Mouse (Mus musculus): ENCODE measurements around the gene Vmn1r197.
"Not testable (repeated sequence)": the region's sequence is repeated elsewhere in the genome, so short reads cannot be mapped to it uniquely, and the experiment has no call there.

The Vmn1r197 gene

GRCm38 (mm10) chr13:22324289-22324688 is at the start of gene Vmn1r197:
Gene Vmn1r197, plus strand, starts transcription at chr13:22324589.
- no peak for DNase-seq

- DNase-seq, result no peak
These were observed 39.8 kb upstream of the Vmn1r197 start for GRCm38 (mm10) chr13:22284578-22284977.

DNA sequence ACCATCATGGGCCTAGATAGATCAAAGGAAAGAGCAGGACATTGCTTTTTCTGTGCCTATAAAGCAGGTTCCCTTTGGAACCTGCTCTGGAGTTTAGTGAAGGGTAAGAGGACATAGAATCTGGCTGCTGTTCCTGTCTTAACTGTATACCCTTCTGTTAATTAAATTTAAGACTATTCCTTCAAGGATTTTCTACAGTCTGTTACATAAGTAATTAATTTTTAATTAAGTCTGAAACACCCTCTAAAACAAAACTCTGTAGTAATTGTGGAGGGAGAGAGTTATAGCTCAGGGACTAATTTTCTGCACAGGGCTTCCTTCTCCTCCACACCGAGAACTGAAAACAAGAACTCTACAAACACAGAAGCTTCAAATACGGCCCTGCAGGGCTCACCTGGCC is 34.8 kb upstream of the Vmn1r197 start, which contains the start of gene Vmn1r196:
Gene Vmn1r196, plus strand, starts transcription at position 301 of the 400 bp plus-strand sequence.
- no peak for DNase-seq

GRCm38 (mm10) chr13:22308075-22308474 is 16.3 kb upstream of the Vmn1r197 start:
- not testable (repeated sequence) for DNase-seq

- no peak for DNase-seq
These were observed 9.0 kb upstream of the Vmn1r197 start for GRCm38 (mm10) chr13:22315361-22315760.

DNA sequence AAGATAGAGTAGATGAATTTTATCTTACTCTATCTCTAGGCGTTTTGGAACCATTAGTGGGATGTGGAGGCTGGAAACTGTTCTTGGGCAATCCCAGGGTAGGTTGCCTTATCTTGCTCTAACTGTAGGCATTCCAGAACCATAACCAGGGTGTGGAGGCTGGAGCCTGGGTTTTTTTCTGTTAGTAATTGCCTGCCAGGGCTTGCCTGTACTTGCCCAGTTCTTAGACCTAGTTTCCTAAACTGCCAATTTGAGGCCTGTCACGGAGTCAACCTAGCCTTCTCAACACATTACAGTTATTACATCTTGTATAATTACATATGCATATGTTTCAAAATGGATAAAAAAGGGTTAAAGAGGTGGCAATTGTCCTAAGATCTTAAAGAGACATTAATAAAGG is 7.0 kb upstream of the Vmn1r197 start:
- DNase-seq, result no peak

DNA sequence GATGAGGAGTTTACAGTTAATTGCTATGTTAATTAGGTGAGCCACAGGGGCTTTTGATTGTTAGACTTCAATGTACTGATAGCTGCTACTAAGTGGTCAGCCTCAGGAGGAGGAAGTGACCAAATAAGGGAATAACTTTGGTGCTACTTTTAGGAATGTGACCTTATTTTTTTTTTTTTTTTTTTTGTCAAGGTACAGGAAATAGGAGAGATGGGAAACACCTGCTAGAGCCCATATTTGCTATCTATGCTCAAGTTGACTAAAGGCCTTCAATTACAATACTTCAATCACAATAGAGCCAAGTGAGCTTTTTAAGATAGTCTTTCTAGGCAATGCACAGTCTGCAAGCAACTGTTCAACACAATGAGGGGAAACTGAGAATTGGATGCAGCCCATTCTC is 4.3 kb upstream of the Vmn1r197 start:
- DNase-seq, result no peak

- DNase-seq, result no peak
These were observed 8.9 kb downstream of the Vmn1r197 start for GRCm38 (mm10) chr13:22333269-22333668.

GRCm38 (mm10) chr13:22335565-22335964 is 11.2 kb downstream of the Vmn1r197 start:
- no peak for DNase-seq

- DNase-seq, result no peak
These were observed 25.7 kb downstream of the Vmn1r197 start, which contains the start of gene Vmn1r198 for GRCm38 (mm10) chr13:22350064-22350463. Gene Vmn1r198, plus strand, starts transcription at chr13:22350364.

- DNase-seq, result no peak
These were observed 26.4 kb downstream of the Vmn1r197 start for GRCm38 (mm10) chr13:22350813-22351212.

DNA sequence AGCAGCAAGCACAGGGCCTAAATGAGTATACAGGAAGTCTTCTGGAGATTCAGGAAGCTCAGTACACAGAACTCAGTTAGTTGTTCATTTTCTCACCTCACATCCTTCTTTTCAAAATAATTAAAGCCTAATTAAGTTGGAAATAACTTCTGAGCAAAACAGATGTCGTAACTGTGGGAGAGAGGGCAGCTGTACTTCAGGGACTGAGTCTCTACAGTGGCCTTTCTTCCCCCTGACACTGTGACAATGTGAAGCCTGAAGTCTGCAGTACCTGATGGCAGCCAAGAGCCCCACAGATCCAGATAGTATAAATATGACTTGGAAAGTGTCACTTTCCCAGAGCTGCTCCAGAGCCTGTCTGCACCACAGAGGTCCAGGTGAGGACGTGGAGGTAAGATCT is 55.1 kb downstream of the Vmn1r197 start, which contains the start of gene Vmn1r199:
Gene Vmn1r199, plus strand, starts transcription at position 301 of the 400 bp plus-strand sequence.
- no peak for DNase-seq

DNA sequence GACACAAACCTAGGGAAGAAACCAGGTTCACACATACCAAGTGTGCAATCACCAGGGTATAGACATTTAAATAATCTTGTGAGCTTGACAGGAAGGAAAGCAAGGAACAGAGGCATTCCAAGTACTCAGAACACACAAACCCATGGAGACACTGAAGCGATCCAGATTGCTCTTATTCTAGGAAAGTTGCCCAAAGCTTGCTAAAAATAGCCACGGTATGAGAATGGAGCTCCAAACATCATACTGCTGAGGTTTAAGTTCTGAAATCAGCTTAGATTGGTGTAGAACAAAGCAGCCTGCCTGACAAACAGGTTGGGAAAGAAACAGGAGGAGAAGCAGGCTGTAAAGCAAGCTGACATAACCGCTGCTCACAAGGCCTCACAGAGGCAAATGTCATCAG is 56.7 kb downstream of the Vmn1r197 start:
- DNase-seq, result not testable (repeated sequence)
